Mouse (Mus musculus) megakaryocyte, embryonic 14.5 days (primary cell): ENCODE measurements at regions not wholly inside any gene's neighbourhood (a gene's known extent, or its start where the extent isn't known, plus 50 kb on each side); places are given as distances from the start of the nearest gene placed in this dataset.

ENCODE experiments used
- FLI1 ChIP-seq: IDR thresholded peaks from 2 replicates; pipeline ENCODE4 v1.6.1; 2012; ENCODE audit warnings: low read length, inconsistent platforms, mixed read lengths
- GATA1 ChIP-seq: IDR thresholded peaks from 3 replicates; pipeline ENCODE4 v1.6.1; 2012; ENCODE audit warnings: mixed read lengths, low read length, inconsistent platforms, borderline replicate concordance

DNA sequence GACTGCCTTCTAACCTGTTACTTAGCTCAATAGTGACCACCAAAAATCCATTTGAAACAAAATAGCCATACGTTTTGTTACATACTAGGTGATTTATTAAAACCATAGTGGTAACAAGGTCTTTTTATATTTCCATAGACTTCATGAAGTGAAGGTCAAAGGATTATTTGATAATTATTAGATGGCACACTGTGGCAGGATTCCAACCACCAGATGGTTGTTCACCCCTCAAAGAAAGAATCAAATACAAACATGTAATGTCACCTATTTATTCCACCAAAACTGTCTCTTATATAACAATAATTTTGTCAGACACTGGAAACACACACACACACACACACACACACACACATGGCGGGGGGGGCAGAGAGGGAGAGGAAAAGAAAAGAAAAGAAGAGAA, 431.2 kb downstream of the Btg1 start:
- TF ChIP-seq GATA1 (no peak), FLI1 (no peak)
